Mouse (Mus musculus): ENCODE measurements around the gene BC051665.

GRCm38 (mm10) chr13:60737632-60738324 is 48.4 kb downstream of the BC051665 start:
- TF ChIP-seq CTCF (IDR thresholded peaks at IDR 0.05; ENCODE audit: low read depth, low read length), result no peak
- TF ChIP-seq GATA1 (IDR thresholded peaks at IDR 0.05; ENCODE audit: borderline replicate concordance, low read length), result no peak
- no peak for TF ChIP-seq TAL1 (conservative IDR thresholded peaks at IDR 0.05; ENCODE audit: low read depth, low read length)
